Mouse (Mus musculus) adrenal gland, postnatal 36 days (tissue): ENCODE data around the gene Dock8. TPM values are rescaled to one million over a fixed set of nuclear protein-coding genes. Genes with fewer than 3 reads are reported as not detected.

Experiments
- DNase-seq, 2 experiments: peaks; one replicate each; pipeline ENCODE4 v3.0.0; 2021; ENCODE audit warnings: mixed read lengths in 1 of 2
- total RNA-seq, 2 experiments: library from RNA; stranded (reverse); gene quantifications; 2 replicates each; pipeline ENCODE4 v1.2.3; 2021

Gene Dock8
- total RNA-seq, 2 experiments from 2014 or later, result 12.2 to 31.7 TPM

- no peak for DNase-seq
Observed at GRCm38 (mm10) chr19:25062188-25062856, 63.0 kb downstream of the Dock8 start.

GRCm38 (mm10) chr19:25062857-25063240 is 63.5 kb downstream of the Dock8 start:
- no peak for DNase-seq

- DNase-seq, result no peak
Observed at GRCm38 (mm10) chr19:25066229-25066628, 66.9 kb downstream of the Dock8 start.

DNA sequence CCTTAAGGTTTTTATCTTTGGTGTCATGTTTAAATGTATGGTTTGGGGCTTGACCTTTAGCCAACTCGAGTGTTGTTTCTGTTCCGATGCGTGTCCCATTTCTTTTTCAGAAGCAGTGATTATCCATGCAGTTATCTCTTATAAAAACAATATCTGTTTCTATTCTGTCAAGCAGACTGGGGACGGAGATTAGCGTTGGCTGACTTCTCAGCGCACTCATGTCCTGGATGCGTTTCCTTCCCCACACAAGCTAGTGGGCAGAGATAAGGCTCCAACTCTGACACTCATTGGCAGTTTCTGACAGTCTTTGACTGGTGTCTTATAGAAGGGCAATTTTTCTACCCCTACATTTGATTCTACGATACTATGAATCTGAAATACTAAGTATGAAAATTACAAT is 69.2 kb downstream of the Dock8 start:
- DNase-seq, result no peak

GRCm38 (mm10) chr19:25072521-25072920 is 73.2 kb downstream of the Dock8 start:
- DNase-seq, result no peak

GRCm38 (mm10) chr19:25074741-25075140 is 75.4 kb downstream of the Dock8 start:
- DNase-seq, result peak in 1 of 2 experiments; percentile 46

- DNase-seq, result no peak
Observed at GRCm38 (mm10) chr19:25077636-25078035, 78.3 kb downstream of the Dock8 start.

DNA sequence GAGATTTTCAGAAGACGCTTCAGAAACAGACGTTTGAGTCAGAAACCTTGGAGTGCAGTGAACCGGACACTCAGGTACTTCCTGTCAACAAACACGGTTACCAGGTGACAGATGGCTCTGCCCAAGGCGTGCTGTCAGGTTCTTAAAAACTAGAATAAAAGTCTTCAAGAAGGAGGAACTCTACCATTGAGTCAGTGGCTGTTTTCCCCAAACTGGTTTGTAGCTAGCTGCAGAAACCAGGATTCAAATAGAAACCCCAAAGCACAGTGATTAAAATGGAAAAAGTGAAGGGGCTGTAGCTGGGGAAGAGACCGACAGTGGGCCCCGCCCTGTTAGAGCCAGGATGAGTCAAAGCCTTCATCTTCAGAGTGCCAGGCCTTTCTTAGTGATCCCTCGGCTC is 78.8 kb downstream of the Dock8 start:
- no peak for DNase-seq

DNA sequence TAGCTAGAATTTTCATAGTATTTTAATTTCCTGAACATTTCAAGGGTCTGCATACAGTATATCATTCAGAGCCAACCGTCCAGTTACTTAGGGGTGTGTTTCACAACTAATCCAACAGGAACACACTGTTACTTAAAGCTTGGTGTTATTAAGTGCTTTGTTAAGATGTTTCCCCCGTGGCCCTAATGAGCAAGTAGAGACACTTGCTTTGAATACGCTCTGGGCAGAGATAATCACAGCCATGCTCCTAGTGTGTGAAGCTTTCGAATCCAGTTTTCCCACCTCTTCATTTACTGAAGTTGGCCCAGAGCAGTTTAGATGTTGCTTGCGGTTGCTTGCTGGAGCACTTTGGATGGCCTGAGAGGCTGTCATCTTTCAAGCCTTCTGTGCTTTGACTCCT is 80.8 kb downstream of the Dock8 start:
- DNase-seq, result no peak

DNA sequence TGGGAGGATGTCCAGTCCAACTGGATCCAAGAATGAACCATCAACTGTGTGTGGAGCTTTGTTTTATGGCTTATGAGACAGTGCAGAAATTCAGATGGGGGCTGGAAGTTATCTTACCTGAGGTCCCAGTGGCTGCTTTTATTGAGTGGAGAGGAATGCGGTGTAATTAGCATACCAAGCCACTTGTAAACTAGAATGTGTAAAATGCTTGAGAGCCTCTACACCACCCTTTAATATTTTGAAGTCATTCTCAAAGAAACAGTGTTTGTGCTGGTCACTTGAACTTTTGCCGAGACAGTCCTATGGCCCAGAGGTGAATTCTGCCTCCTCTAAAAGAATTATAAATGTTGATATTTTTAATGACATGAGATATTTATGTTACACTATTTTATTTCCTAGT is 83.5 kb downstream of the Dock8 start:
- DNase-seq, result no peak

DNA sequence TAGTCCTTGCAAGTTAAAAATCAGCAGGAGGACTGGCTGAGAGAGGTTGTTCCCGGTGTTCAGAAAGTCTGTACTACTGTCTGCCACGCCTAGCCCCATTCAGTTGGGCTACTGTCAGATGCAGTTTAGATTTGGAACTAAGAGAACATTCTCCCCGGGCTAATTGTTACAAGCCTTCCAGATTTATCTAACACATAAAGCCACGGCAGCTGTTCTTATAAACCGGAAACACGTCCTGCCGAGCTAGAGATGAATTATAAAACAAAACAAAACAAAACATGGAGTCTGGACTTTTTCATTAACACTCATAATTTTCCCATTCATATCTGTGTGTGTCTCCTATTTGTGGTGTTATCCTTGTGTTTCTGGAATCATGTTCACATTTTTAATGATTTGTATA is 87.8 kb downstream of the Dock8 start:
- DNase-seq, result no peak

DNA sequence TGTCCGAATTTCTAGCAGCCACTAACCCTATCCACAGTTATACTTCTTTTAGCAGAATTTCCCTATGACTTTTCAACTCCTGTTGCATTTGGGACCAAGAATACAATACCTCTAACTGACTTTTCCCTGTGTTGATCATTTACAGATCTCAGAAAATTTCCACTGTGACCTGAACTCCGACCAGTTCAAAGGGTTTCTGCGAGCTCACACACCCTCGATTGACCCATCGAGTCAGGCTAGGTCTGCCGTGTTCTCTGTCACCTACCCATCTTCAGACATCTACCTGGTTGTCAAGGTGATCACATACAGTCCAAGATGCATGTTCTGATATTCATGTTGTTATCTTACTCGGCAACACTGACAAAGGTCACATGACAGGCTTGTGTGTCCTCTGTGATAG is 90.4 kb downstream of the Dock8 start:
- no peak for DNase-seq

DNA sequence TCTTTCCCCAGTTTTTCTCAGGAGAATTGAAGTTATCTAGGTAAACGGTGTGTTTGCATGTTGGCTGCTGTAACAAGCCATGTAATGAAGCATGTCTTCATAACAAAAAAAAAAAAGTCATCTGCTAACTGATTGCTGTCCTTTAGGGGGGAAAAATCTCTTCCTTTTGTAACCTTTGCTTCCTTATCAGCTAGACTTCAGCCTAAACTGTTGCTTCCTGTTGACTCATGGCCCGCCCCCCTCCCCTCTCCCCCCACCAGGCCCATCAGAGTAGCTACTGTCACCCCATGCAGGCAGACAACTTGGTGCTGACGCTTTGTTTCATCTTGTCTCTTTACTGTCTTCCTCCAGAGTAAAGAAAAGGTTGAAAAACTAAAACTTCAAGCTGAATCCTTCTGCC is 95.8 kb downstream of the Dock8 start:
- no peak for DNase-seq

GRCm38 (mm10) chr19:25096316-25096715 is 97.0 kb downstream of the Dock8 start:
- DNase-seq, result no peak

DNA sequence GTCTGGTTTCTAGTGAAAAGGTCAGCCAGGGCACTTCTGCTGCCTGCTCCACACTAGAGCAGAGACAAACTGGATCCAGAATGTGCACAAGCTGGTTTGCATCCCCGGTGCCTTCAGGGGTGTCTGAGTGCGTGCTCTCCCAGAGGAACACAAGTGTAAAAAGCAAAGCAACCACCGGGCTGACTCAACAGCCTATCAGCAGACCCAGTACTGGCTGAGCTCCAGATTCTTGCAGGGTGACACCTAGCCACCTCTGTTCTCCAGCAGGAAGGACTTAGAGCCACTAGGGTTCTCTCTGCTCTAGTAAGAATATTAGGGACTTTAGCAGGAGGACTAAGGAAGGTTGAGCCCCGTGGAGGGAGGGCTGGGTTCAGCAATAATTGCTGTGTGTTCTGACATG is 97.7 kb downstream of the Dock8 start:
- DNase-seq, result peak; percentile 32 to 62

GRCm38 (mm10) chr19:25097506-25097905 is 98.2 kb downstream of the Dock8 start:
- DNase-seq, result no peak

DNA sequence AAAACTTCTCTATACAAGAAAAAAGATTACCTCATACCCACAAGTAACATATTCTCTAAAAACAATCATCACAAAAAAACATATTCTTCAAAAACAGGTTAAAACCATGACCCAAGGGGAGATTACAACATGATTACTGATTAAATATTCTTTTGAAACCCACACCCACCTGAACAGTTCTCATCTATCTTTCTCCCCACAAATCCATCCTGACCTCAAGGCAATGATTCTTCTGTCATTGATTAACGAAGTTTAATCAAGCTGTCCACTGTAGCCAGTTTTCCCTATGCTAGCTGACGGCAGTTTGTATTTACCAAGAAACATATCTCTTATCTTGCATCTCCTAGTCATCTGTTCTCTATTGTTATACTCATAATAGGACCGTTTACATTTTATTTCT is 98.6 kb downstream of the Dock8 start:
- DNase-seq, result no peak

DNA sequence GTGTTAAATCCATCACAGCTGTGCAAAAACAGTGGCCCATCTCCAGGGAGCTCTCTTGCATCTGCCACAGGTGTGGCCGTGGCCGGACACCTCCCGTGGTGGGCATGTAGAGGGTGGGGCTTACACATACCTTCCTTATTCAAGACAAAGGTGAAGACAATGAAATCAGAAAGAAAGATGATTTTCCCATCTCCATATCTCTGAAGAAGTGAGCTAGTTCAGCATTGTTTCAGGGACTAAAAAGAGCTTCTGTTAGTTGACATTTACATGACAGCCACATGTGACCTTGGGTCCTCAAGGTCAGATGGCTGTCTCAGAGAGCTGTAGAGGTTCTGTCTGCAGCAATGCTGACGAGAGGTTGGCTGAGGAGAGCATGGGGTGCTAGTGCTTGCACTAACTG is 99.6 kb downstream of the Dock8 start:
- DNase-seq, result peak in 1 of 2 experiments; percentile 15

DNA sequence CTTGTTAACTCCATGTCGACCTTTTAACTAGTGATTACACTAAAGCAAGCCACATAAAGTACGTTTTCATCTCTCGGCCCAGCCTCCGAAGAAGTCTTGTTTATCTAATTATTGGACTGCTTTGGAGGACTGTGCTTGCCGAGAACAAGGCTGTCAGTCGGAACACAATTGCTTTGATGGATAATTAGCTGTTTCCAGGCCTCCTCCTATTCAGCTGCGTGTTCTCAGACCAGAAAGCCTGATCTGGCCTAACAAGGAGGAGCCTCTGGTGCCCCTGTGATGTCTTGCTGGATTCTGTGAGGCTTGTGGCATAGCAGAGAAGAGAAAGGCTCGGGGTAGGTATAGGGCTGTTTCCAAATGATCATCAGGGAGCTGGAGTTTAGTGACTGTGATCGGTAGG is 106.3 kb downstream of the Dock8 start:
- no peak for DNase-seq

DNA sequence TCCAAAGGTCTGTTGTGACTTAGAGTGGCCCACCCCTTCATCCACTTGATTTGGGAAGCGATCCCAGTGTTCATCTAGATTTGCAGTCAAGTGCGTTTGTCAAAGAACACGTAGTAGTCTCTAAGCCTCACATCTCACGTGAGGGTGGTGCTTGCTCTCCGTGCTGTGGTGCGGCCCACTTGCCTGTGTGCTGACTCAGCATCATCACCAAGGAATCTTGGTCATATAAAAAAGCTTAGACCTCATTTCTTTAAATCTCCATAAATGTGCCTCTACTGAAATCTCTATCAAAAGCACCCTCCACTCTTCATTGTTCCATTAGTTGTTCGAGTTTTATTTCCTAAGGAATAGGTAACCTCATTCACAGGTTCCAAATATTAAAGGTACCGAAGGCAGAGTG is 107.0 kb downstream of the Dock8 start:
- no peak for DNase-seq

DNA sequence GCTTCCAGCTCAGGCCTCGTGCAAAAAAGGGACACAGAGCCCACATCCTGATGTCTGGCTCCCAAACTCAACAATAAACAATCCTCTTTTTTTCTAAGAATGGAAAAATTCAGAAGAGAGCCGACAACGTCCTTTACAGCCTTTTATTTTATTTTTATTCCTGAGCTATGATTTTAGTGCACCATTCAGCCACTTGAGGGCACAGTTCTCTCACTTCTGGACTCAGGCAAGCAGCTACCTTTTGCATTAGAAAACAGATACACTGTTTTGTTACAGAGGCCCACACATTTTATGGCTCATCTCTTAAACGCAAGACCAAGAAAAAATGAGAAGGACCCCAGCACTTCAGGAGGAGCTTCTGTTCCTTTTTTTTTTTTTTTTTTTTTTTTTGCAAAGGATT is 108.1 kb downstream of the Dock8 start:
- no peak for DNase-seq

GRCm38 (mm10) chr19:25111591-25112233 is 112.4 kb downstream of the Dock8 start:
- no peak for DNase-seq

DNA sequence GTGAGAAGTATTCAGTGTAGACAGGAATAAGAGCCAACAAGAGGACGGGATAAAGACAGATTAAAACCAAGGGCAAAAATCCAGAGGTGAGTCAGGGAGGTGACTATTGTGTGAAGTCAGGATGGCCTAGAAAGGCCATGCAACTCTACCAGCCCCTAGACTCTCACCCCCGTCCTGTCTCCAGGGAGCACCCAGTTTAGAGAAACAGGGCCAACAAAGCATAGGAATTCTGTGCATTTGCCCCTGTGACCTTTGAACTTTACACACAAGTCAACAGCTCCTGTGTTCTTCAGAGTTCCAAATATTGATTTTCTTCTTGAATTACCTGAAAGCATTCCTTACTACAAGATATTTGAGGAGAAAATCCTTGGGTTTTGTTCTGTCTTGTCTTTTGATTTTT is 117.6 kb downstream of the Dock8 start:
- DNase-seq, result no peak

DNA sequence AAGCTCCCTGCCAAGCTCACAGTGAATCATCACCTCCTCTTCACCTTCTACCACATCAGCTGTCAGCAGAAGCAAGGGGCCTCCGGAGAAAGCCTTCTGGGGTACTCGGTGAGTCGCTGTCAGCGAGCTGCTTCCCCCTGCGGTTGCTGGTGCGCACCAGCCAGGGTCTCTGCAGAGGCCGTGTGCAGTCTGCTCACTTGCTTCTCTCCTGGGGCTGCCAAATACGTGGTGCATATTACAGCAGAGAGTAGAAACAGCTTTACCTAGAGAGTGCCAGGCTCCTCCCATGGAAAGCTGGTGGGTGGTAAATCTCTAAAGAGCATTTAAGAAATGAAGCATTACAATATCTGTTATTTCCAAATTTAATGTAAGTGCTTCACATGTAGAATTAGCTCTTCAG is 123.1 kb downstream of the Dock8 start:
- no peak for DNase-seq
